Mouse (Mus musculus): ENCODE data around the gene Gpr18.

GRCm38 (mm10) chr14:121963942-121964335 is 48.4 kb upstream of the Gpr18 start:
- TF ChIP-seq TCF12 (IDR thresholded peaks at IDR 0.05; ENCODE audit: low read depth, low read length) (no peak), POLR2A (IDR thresholded peaks at IDR 0.05; ENCODE audit: low read depth, low read length) (no peak), CTCF (conservative IDR thresholded peaks at IDR 0.05 in 1 of 2, IDR thresholded peaks at IDR 0.05 in 1 of 2; ENCODE audit: low read depth in 2 of 2, low read length in 2 of 2) (no peak), CHD2 (IDR thresholded peaks at IDR 0.05; ENCODE audit: low read length) (no peak), SMC3 (IDR thresholded peaks at IDR 0.05; ENCODE audit: low read depth, low read length) (no peak), POLR2AphosphoS2 (IDR thresholded peaks at IDR 0.05; ENCODE audit: low read depth, low read length) (no peak), E2F4 (IDR thresholded peaks at IDR 0.05; ENCODE audit: insufficient replicate concordance, low read depth, low read length) (no peak), ZMIZ1 (IDR thresholded peaks at IDR 0.05; ENCODE audit: low read depth, low read length) (no peak), JUN (IDR thresholded peaks at IDR 0.05; ENCODE audit: insufficient read depth, low read depth, low read length) (no peak), CHD1 (IDR thresholded peaks at IDR 0.05; ENCODE audit: low read depth, low read length) (no peak), USF1 (IDR thresholded peaks at IDR 0.05; ENCODE audit: low read depth, low read length) (no peak)
